Mouse (Mus musculus): ENCODE measurements around the gene Itpr3. TPM values are rescaled to one million over a fixed set of nuclear protein-coding genes. Genes with fewer than 3 reads are reported as not detected.
A peak's percentile ranks its signal among the peaks of the same experiment; 100 is the strongest.

The Itpr3 gene
- total and polyA plus RNA-seq, 2 experiments from 2014 or later: 0.58 to 4.0 TPM

GRCm38 (mm10) chr17:27083601-27084000 lies 26.5 kb downstream of the Itpr3 start:
- Histone ChIP-seq H3K4me2 (ENCODE audit: low read depth, low read length) (no peak overlapping the region), H3K9me3 (ENCODE audit: low read length) (no peaks in the 10 kb centered on the region), H3K27me3 (ENCODE audit: insufficient read depth, low read length) (no peaks in the 10 kb centered on the region), H3K27ac (no peak overlapping the region), H3K36me3 (ENCODE audit: insufficient read depth, low read length) (no peaks in the 10 kb centered on the region), H3K9ac (replicated peaks; ENCODE audit: low read length) (no peak overlapping the region), H3K4me3 (ENCODE audit: low read length) (no peak overlapping the region), H3K4me1 (ENCODE audit: insufficient read depth, low read length) (no peaks in the 10 kb centered on the region)
- no peak for TF ChIP-seq CTCF (IDR thresholded peaks at IDR 0.05; ENCODE audit: low read depth)
- DNase-seq (ENCODE audit: low spot score): no peak
- ATAC-seq: no peak
- 86% methylated on average over 9 of the region's 9 CpGs for WGBS

- Histone ChIP-seq H3K9me3 (ENCODE audit: low read length) (no peaks in the 10 kb centered on the region), H3K27me3 (ENCODE audit: insufficient read depth, low read length) (no peaks in the 10 kb centered on the region), H3K27ac (no peak overlapping the region), H3K4me1 (ENCODE audit: insufficient read depth, low read length) (no peaks in the 10 kb centered on the region), H3K4me2 (ENCODE audit: low read depth, low read length) (no peak overlapping the region), H3K4me3 (ENCODE audit: low read length) (no peak overlapping the region), H3K36me3 (ENCODE audit: insufficient read depth, low read length) (no peaks in the 10 kb centered on the region), H3K9ac (replicated peaks; ENCODE audit: low read length) (no peak overlapping the region)
- WGBS: 23% methylated on average over 2 of the region's 2 CpGs
- DNase-seq (ENCODE audit: low spot score) (peak; percentile 70), ATAC-seq (no peak)
- peak; percentile 86 for TF ChIP-seq CTCF (IDR thresholded peaks at IDR 0.05; ENCODE audit: low read depth)
These were observed 28.6 kb downstream of the Itpr3 start for GRCm38 (mm10) chr17:27085676-27086075.

GRCm38 (mm10) chr17:27087426-27087825 lies 30.3 kb downstream of the Itpr3 start:
- no peak overlapping the region for H3K27ac ChIP-seq
- no peak overlapping the region for H3K4me2 ChIP-seq (ENCODE audit: low read depth, low read length)
- ATAC-seq: no peak; the same call in 1 of the 2 replicates
- peak; percentile 30 for DNase-seq (ENCODE audit: low spot score)
- no peak overlapping the region for H3K4me3 ChIP-seq (ENCODE audit: low read length)
- H3K9me3 ChIP-seq (ENCODE audit: low read length): no peaks in the 10 kb centered on the region
- peak; percentile 60 for TF ChIP-seq CTCF (IDR thresholded peaks at IDR 0.05; ENCODE audit: low read depth)
- H3K27me3 ChIP-seq (ENCODE audit: insufficient read depth, low read length): no peaks in the 10 kb centered on the region
- H3K4me1 ChIP-seq (ENCODE audit: insufficient read depth, low read length): no peaks in the 10 kb centered on the region
- no peak overlapping the region for H3K9ac ChIP-seq (replicated peaks; ENCODE audit: low read length)
- H3K36me3 ChIP-seq (ENCODE audit: insufficient read depth, low read length): no peaks in the 10 kb centered on the region
- 38% methylated on average over 12 of the region's 12 CpGs for WGBS

- no peak for ATAC-seq
- 85% methylated on average over 9 of the region's 9 CpGs for WGBS
- TF ChIP-seq CTCF (IDR thresholded peaks at IDR 0.05; ENCODE audit: low read depth): no peak
These were observed 33.0 kb downstream of the Itpr3 start for GRCm38 (mm10) chr17:27090068-27090467.

GRCm38 (mm10) chr17:27095690-27096089 lies 38.6 kb downstream of the Itpr3 start:
- DNase-seq (ENCODE audit: low spot score): peak; percentile 65

More at GRCm38 (mm10) chr17:27090068-27090467, 33.0 kb downstream of the Itpr3 start:
- no peaks in the 10 kb centered on the region for H3K27me3 ChIP-seq (ENCODE audit: insufficient read depth, low read length)
- no peak overlapping the region for H3K27ac ChIP-seq
- DNase-seq (ENCODE audit: low spot score): no peak
- no peaks in the 10 kb centered on the region for H3K4me1 ChIP-seq (ENCODE audit: insufficient read depth, low read length)
- no peak overlapping the region for H3K4me3 ChIP-seq (ENCODE audit: low read length)
- H3K9ac ChIP-seq (replicated peaks; ENCODE audit: low read length): no peak overlapping the region
- H3K9me3 ChIP-seq (ENCODE audit: low read length): no peaks in the 10 kb centered on the region
- no peaks in the 10 kb centered on the region for H3K36me3 ChIP-seq (ENCODE audit: insufficient read depth, low read length)
- H3K4me2 ChIP-seq (ENCODE audit: low read depth, low read length): no peak overlapping the region

GRCm38 (mm10) chr17:27101675-27102074 lies 44.6 kb downstream of the Itpr3 start:
- H3K36me3 ChIP-seq (ENCODE audit: insufficient read depth, low read length): no peaks in the 10 kb centered on the region
- no peak for TF ChIP-seq CTCF (IDR thresholded peaks at IDR 0.05; ENCODE audit: low read depth)
- no peaks in the 10 kb centered on the region for H3K4me1 ChIP-seq (ENCODE audit: insufficient read depth, low read length)
- 78% methylated on average over 5 of the region's 5 CpGs for WGBS
- H3K27me3 ChIP-seq (ENCODE audit: insufficient read depth, low read length): 0 out of 2 replicates have a peak, but pooled peaks cover 3% of the 10 kb centered on the region
- no peak for DNase-seq (ENCODE audit: low spot score)
- H3K27ac ChIP-seq: no peak overlapping the region
- H3K9ac ChIP-seq (replicated peaks; ENCODE audit: low read length): no peak overlapping the region
- ATAC-seq: no peak
- H3K4me2 ChIP-seq (ENCODE audit: low read depth, low read length): no peak overlapping the region
- no peaks in the 10 kb centered on the region for H3K9me3 ChIP-seq (ENCODE audit: low read length)
- no peak overlapping the region for H3K4me3 ChIP-seq (ENCODE audit: low read length)

More at GRCm38 (mm10) chr17:27095690-27096089, 38.6 kb downstream of the Itpr3 start:
- Histone ChIP-seq H3K4me1 (ENCODE audit: insufficient read depth, low read length) (no peaks in the 10 kb centered on the region), H3K4me3 (ENCODE audit: low read length) (no peak overlapping the region), H3K4me2 (ENCODE audit: low read depth, low read length) (no peak overlapping the region), H3K36me3 (ENCODE audit: insufficient read depth, low read length) (no peaks in the 10 kb centered on the region), H3K27ac (no peak overlapping the region), H3K9me3 (ENCODE audit: low read length) (no peaks in the 10 kb centered on the region), H3K9ac (replicated peaks; ENCODE audit: low read length) (no peak overlapping the region), H3K27me3 (ENCODE audit: insufficient read depth, low read length) (no peaks in the 10 kb centered on the region)
- WGBS: 24% methylated on average over 13 of the region's 13 CpGs
- ATAC-seq: peak; percentile 59
- TF ChIP-seq CTCF (IDR thresholded peaks at IDR 0.05; ENCODE audit: low read depth): peak; percentile 71

GRCm38 (mm10) chr17:27105698-27106470 lies 48.8 kb downstream of the Itpr3 start:
- no peak for ATAC-seq
- TF ChIP-seq CTCF (IDR thresholded peaks at IDR 0.05; ENCODE audit: low read depth): no peak
- Histone ChIP-seq H3K36me3 (ENCODE audit: insufficient read depth, low read length) (no peaks in the 10 kb centered on the region), H3K4me3 (ENCODE audit: low read length) (no peak overlapping the region), H3K9ac (replicated peaks; ENCODE audit: low read length) (no peak overlapping the region), H3K9me3 (ENCODE audit: low read length) (no peaks in the 10 kb centered on the region), H3K27me3 (ENCODE audit: insufficient read depth, low read length) (0 out of 2 replicates have a peak, but pooled peaks cover 3% of the 10 kb centered on the region), H3K27ac (no peak overlapping the region), H3K4me1 (ENCODE audit: insufficient read depth, low read length) (no peaks in the 10 kb centered on the region), H3K4me2 (ENCODE audit: low read depth, low read length) (no peak overlapping the region)
- WGBS: 79% methylated on average over 16 of the region's 18 CpGs
- DNase-seq (ENCODE audit: low spot score): no peak
